Mouse (Mus musculus) adrenal gland, postnatal 14 days (tissue): ENCODE measurements around the gene Clybl. TPM values are rescaled to one million over a fixed set of nuclear protein-coding genes. Genes with fewer than 3 reads are reported as not detected.
A peak's percentile ranks its signal among the peaks of the same experiment; 100 is the strongest.

Source experiments
- DNase-seq: peaks from one replicate; pipeline ENCODE4 v3.0.0; 2021; ENCODE audit warnings: mixed read lengths
- total RNA-seq: library from RNA; stranded (reverse); gene quantifications from 2 replicates; pipeline ENCODE4 v1.2.3, GENCODE M21; 2021

The Clybl gene
- total RNA-seq, 1 experiment from 2014 or later: 111 TPM

DNA sequence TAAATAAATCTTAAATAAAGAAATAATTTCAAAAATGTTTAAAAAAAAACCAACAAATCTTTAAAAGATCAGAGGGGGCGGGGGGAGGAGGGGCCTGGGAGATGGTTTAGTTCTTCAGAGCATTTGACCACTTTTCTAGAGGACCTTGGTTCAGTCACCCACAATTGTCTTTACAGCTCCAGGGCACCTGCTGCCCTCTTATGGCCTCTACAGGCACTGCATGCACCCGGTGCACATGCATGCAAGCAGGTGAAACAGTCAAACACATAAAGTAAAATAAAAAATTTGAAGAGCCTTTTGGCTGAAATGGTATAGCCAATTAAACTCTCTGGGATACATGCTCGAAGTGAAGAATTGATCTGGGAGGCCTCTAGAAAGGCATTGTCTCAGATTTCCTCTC, 67.6 kb downstream of the Clybl start:
- DNase-seq: peak; percentile 21

GRCm38 (mm10) chr14:122251346-122251745, 69.8 kb downstream of the Clybl start:
- no peak for DNase-seq

GRCm38 (mm10) chr14:122255562-122256260, 74.2 kb downstream of the Clybl start:
- no peak for DNase-seq

DNA sequence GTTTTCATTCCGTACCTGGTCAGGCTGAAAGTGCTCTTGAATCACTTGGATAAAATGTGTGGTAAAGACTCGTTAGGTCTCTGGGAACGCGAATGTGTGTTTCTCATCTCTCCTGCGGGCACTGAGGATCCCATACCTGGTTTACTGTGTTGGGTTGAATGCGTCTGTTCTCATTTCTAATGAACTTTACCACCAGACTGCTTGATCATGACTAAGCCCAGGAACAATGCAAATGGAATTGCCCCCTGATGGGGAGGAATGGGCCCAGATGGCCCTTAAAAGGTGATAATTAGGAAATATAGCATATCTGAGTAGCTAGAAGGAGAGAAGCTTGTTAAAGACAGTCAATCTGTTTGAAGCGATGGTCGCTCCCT, 74.7 kb downstream of the Clybl start:
- DNase-seq: no peak

- DNase-seq: no peak
These were observed 76.8 kb downstream of the Clybl start for GRCm38 (mm10) chr14:122258297-122258696.

GRCm38 (mm10) chr14:122261250-122261649, 79.7 kb downstream of the Clybl start:
- no peak for DNase-seq

DNA sequence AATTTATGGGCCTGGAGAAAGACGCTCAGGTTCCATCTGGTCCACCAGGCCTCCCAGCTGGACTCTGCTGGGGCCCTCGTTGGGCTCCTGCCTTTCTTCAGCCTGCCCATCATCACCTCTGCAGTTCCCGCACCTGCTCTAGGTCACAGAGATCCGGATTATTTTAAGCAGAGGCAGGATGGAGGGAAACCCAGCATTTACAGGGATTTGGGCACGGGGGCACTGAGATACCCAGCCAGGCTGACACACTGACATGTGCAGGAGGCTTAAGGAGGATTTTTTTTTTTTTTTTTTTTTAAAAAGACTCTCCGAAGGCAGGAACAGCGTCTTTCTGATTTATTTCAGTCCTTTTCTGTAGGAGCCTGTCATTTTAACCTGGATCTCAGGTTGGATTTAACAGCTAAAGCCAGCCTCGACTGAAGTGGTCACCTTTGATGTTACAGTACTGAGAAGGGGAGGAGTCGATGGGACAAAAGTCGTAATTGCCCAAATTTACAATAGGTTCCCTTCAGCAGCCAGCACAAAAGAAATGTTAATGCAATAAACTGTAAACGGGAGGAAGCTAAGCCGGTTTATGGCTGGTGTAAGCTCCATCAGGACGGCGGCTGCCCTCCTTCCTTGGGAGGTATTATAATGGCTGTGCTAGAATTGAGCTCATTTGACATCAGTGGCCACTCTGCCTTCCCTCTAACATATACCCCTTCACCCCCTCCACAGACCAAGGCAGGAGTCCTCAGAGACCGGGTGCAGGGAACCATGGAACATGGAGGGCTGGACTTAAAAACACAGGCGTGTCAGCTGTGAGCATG, 81.6 kb downstream of the Clybl start:
- no peak for DNase-seq

DNA sequence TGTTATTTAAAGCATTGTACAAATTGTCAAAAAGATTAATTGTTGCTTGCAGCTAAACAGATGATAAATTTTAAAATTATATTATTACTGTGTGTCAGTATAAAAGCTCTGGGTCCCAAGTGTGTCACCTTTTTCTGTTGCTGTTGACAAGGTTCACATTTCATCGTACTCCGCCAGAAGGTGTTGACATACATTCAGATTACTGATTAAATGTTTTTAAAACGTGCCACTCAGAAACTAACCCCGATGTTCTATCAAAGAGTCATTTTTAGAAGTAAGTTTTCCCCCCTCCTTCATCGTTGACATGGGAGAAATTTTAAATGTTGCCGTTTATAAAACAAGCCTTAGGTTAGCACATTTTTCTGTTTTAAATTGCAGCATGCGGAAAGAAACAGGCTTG, 83.7 kb downstream of the Clybl start:
- DNase-seq: no peak

- DNase-seq: no peak
These were observed 86.1 kb downstream of the Clybl start for GRCm38 (mm10) chr14:122267590-122267989.

- DNase-seq: no peak
These were observed 89.7 kb downstream of the Clybl start for GRCm38 (mm10) chr14:122271104-122271746.

DNA sequence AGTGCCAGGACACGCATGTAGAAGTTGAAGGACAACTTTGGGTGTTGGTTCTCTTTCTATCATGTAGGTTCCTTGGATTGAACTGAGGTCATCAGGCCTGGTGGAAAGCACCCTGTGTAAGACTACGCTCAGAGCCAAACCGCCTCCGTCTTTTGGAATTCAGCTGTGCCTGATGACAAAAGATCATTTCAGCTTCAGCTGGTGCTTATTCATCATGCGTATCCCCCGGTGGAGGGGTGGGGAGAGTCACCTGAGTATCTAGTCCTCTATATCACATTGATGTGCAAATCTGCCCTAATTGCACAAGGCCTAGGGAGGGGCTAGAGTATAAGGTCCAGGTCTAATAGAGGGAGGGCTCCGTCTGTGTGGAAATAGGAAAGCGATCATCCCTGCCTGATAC, 95.6 kb downstream of the Clybl start:
- no peak for DNase-seq

GRCm38 (mm10) chr14:122279462-122280308, 98.2 kb downstream of the Clybl start:
- DNase-seq: no peak

DNA sequence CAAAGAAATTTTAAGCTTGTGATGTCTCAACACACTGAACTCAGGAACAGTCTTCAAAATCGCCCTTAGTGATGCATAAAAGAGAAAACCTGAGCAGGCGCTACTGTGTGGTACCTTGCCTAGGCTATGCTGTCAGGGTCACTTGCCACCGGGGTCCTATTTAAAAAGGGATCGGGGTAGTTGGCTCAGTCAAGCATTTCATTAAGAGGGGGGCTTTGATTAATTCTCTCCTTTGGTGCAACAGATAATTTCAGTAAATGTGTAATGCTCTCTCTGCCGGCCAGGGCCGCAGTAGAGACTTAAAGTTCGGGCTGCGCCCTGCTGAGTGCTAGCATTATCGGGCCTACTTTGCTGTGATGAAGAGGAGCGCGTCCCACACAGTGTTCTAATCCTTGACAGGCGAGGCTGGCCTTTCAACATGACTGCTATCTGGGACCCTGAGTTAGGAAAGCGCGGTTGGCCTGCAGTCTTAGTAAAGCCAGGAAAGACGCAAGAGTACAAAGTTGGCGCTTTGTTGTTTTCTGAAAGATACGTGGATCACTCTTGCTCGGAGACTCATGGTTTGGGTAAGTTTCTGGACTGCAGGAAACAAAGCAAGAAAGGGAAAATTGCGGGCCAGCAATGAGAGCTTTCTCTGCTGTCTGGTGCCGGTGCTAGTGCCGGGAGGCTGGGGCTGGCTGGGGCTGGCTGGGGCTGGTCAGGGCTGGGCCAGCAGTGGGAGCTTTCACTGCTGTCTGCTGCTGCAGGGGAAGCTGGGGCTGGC, 99.0 kb downstream of the Clybl start:
- no peak for DNase-seq

- DNase-seq: no peak
These were observed 99.6 kb downstream of the Clybl start for GRCm38 (mm10) chr14:122281072-122281634.

DNA sequence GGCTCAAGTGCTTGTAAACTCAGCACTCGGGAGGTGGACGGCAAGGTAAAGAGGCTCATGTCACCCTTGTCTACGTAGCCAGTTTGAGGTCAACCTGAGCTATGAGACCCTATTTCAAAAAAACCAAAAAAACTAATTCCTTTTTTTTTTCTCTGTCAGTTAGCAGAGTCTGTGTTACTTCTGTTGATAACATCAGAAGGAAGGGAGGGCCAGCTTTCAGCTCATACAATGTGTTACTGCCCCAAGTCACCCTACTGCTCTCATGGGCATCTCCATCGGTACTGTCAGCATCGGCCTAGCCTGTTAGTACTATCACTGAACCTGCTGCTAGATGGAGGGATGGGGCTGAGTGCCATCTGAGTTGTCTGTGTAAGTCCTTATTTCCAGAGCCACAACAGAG, 102.5 kb downstream of the Clybl start:
- DNase-seq: no peak

- no peak for DNase-seq
These were observed 114.9 kb downstream of the Clybl start for GRCm38 (mm10) chr14:122296399-122296798.

- DNase-seq: no peak
These were observed 115.4 kb downstream of the Clybl start for GRCm38 (mm10) chr14:122296864-122297263.

GRCm38 (mm10) chr14:122297386-122298109, 116.0 kb downstream of the Clybl start:
- DNase-seq: no peak

- no peak for DNase-seq
These were observed 118.8 kb downstream of the Clybl start for GRCm38 (mm10) chr14:122300261-122300660.

DNA sequence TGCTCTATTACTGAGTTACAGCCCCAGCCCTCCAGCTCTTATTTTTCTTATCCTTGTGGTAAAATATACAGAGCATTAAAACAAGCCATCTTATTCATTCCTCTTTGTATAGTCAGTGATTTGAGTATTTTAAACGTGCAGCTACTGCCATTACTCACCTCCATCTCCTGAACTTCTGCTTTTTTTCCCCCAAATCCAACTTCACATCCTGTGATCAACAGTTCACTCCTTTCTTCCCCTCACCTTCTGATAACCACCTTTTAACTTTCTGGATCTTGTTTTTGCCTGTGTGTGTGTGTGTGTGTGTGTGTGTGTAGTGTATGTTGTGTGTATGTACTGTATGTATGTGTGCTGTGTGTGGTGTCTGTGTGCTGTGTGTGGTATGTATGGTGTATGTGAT, 122.3 kb downstream of the Clybl start:
- no peak for DNase-seq

- no peak for DNase-seq
These were observed 123.6 kb downstream of the Clybl start for GRCm38 (mm10) chr14:122305132-122305531.
